Mouse (Mus musculus): ENCODE measurements around the gene Acer3. TPM values are rescaled to one million over a fixed set of nuclear protein-coding genes. Genes with fewer than 3 reads are reported as not detected.
"Not testable (repeated sequence)": the region's sequence is repeated elsewhere in the genome, so short reads cannot be mapped to it uniquely, and the experiment has no call there.

Gene Acer3
- total RNA-seq, 2 experiments from 2014 or later = 20.3 to 24.2 TPM

DNA sequence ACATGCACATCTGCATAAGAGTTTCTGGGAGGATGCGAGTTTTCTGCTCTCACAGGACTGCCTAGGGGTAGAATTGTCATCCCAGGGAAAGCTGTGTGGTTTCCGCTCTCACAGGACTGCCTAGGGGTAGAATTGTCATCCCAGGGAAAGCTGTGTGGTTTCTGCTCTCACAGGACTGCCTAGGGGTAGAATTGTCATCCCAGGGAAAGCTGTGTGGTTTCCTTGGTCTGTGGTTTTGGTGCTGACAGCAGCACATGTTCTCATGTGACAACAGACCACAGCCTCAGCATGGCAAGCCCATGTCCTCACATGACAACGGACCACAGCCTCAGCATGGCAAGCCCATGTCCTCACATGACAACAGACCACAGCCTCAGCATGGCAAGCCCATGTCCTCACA, 133.7 kb downstream of the Acer3 start:
- not testable (repeated sequence) for DNase-seq (ENCODE audit: low spot score in 2 of 2)

DNA sequence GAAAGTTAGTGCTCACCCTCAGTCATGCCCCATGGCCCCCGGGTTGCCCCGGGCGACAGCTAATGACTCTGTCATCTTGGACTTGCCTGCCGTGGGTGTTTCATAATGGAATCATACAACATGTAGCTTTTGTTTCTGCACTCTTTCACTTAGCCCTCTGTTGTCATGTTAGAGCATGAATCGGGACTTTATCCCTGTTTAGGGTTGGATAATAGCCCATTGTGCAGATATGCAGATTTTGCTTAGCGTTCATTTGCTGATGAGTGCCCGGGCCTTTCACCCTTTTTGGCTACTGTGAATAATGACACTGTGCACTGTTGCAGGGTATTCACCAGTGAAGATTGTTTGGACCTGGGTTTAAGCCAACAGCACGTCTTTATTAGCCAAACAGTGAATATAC, 134.4 kb downstream of the Acer3 start:
- DNase-seq (ENCODE audit: low spot score in 2 of 2) = no peak

DNA sequence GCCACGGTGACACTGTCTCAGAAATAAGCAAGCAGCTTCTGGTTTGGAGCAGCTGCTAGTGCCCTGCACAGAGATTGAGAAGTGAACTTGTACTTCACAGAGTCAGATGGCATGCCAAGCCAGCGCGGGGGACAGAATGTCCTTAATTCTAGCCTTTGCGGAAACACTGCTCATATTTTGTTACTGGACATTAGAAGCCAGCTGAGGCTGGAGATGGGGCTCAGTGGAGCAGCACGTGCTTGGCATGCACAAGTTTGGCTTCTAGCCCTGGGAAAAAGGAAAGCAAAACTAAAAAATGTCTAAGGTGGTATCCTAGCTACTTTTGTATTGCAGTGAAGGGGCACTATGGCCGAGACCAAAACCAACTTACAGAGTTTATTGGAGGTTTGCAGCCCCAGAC, 135.7 kb downstream of the Acer3 start:
- no peak for DNase-seq (ENCODE audit: low spot score in 2 of 2)

DNA sequence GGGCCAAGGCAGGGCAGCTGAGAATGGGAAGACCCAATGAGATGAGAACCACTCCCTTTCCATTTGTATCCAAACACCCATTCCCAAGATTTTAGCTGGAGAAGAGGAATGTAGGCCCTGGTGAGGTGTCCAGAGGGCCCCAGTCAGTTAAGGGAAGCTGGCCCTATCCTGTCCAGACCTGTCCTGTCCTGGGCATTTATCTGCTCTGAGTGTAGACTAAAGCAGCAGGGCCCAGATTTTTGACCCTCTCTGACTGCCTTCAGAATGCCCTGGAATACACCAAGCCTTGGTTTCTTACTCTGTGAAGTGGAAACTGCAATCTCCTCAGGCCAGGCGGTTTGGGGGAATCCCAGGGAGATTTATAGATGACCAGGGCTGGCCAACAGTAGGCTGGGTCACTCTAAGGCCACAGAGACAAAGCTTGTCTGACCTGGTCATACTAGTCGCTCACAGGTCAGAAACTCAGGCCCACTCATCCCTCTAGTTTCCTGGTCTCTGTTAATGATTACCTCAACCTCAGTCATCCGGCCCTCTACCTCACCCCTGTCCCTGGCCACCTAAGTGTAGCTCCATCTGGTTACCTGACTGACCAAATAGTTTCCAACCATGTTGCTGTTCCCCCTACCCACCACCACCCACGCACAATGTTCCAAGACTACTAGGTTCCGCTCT, 142.3 kb downstream of the Acer3 start:
- no peak for DNase-seq (ENCODE audit: low spot score in 2 of 2)

DNA sequence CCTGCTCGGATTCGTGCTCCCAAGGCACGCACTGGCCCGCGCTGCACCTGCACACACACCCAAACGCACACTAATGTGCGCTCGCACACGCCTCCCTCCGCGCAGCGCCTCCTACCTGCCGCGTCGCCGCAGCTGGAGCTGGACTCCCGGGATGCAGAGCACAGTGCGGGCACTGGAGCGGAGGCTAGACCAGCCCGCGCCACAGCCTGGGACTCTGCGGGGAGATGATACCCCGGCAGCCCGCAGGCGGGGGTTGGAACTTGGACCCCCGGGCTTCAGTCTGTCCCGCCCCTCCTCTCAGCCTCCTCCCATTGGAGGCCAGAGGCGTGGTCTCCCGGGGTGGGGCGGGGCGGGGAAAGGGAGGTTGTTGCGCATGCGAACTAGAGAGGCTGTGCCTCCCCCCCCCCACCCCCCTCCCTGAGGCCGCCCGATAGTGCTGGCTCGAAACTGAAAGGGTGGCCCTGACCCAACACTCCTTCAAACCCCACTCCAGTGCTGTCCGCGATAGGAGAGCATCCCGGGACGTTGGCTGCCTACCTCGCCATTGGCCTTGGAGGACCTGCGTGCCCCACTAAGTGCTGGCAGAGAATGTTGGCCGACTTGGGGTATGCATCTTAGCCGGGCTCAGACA, 143.0 kb downstream of the Acer3 start, which contains the start of gene Capn5:
Capn5 (minus strand) TSS at position 346 of the 631 bp plus-strand sequence.
- peak in 1 of 2 experiments; percentile 56 for DNase-seq (ENCODE audit: low spot score in 2 of 2)

DNA sequence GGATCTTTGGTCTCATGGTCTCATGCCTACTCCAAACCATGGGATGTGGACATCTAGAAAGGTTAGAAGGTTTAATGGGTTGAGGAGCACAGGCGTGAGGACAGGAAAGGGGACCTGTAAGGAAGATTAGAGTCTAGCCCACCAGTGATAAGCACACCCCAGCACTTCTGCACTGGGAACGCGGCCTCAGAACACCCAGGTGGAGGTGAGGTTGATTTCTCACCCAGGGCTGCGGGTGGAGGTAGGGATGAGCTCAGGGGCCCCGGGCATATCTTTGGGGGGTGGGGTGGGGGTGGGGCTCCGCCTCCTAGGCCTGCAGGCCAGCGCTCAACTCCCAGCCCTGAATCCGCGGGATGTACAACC, 143.5 kb downstream of the Acer3 start:
- no peak for DNase-seq (ENCODE audit: low spot score in 2 of 2)

DNA sequence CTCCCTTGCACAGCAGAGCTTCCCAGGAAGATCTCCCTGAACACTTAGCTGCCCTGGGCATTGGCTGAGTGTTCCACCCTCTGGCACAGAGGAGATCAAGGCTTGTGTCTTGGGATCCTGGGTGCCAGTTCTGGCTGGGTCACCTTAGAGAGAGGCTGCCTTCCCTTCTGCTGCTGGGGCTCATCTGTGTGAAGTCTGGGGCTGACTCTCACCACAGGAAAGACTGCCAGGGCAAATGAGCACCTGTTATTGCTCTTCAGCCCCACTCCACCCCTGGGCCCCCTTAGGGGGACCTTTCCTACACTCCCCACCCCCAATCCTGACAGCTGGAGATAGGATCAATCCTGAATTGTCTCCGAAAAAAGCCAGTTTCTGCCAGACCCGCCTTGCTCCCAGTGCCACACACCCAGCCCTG, 143.9 kb downstream of the Acer3 start:
- DNase-seq (ENCODE audit: low spot score in 2 of 2) = no peak

DNA sequence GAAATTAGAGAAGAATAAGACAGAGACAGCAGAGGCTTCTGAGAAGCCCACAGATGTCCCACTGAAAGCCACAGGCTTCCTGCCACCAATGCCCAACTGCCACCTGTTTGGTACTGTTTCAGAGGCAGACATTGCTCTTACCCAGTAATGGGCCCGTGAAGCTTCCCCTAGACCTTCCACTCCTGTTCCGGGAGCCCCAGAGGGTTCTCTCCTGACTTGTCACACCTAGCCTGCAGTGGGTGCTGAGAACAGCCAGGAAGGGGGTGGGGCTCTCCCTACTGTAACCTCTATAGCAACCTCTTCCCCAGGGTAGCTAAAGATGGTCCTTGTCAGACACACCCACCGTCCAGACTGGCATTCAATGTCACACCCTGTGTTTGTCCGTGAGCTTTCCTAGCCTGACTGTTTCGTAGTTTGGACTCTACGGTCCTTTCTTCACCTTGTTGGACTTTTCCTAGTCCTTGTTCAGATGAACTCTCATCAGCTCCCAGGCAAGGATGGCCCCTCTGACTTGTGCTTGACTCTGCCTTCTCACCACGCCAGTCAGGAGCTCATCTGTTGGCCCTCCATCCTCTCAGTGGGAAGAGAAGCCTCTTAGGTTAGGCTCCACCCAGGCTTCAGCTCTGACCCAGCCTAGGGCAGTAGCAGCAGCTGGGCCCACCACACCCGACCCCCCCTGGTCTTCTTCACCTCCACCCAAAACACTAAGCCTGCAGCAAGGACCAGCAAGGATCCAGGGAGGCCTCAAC, 144.5 kb downstream of the Acer3 start:
- DNase-seq (ENCODE audit: low spot score in 2 of 2) = no peak

DNA sequence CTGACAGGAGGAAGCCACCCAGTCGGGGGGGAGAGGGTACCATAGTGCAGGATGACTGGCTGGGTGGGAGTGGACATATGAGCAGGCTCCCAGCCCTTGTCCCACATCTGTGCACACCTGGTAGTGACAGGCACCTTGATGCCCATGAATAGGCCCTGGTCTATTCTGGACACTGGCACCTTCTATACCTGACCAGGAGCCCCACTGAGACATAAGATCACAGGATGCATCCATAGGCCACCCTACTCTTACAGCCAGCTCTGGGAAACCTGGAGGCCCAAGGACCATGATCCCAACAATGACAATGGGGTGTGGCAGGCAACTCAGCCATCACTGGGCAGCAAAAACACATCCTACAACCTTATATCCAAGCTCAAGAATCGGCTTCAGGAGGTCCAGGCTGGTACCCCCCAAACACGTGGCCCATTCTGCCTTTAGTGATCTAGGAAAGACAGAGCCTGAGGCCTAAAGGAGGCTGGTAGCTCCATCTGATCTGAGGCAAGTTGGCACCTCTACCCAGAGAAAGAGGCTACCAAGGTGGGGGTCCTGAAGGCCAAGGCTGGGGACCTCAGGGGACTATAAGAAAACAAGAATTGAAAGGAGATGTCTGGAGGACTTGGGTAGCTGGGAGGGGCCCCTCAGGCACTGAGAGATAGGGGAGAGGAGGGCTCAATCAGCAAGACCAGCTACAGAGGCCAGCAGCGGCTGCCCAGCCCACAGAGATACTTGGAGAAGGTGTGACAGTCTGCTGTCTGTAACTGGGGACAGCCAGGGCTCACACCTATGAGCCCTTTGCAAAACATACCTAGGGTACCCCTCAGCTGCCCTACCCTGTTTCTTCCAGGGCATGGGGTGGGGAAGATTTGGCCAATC, 145.9 kb downstream of the Acer3 start:
- DNase-seq (ENCODE audit: low spot score in 2 of 2) = no peak

DNA sequence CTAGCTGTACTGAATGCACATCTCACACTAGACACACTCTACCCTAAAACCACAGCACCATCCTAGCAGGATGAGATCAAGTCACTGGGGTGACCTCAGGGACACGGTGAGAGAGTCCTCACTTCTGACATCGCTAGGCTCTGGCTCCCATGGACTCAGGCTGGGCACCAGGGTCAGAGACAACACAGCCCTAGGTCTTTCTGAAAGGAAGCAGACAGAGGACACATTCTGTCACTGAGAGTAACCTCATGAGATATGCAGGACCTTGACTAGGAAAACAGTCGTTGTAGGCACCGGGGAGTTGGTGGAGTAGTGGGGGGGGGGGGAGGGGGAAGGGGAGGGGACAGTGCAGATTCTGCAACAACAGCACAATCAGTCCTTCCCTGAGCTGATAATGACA, 147.6 kb downstream of the Acer3 start:
- no peak for DNase-seq (ENCODE audit: low spot score in 2 of 2)

DNA sequence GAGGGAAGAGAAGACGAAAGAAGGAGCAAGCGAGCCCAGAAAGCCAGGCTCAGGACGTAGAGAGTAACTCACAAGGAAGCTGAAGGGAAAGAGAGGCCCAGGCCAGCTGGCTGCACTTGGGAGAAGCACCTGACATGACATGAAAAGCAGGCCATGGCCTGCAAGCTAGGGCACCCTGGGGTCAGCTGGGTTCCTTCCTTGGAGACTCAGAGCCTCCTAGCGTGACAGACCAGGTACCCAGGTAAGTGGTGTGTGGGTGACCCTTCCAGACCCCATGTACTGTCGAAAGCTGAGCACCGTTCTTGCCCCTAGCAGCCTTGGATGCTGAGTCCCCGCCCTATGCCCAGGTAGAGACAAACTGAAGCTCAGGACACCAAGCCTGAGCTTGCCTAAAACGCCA, 148.3 kb downstream of the Acer3 start:
- no peak for DNase-seq (ENCODE audit: low spot score in 2 of 2)

DNA sequence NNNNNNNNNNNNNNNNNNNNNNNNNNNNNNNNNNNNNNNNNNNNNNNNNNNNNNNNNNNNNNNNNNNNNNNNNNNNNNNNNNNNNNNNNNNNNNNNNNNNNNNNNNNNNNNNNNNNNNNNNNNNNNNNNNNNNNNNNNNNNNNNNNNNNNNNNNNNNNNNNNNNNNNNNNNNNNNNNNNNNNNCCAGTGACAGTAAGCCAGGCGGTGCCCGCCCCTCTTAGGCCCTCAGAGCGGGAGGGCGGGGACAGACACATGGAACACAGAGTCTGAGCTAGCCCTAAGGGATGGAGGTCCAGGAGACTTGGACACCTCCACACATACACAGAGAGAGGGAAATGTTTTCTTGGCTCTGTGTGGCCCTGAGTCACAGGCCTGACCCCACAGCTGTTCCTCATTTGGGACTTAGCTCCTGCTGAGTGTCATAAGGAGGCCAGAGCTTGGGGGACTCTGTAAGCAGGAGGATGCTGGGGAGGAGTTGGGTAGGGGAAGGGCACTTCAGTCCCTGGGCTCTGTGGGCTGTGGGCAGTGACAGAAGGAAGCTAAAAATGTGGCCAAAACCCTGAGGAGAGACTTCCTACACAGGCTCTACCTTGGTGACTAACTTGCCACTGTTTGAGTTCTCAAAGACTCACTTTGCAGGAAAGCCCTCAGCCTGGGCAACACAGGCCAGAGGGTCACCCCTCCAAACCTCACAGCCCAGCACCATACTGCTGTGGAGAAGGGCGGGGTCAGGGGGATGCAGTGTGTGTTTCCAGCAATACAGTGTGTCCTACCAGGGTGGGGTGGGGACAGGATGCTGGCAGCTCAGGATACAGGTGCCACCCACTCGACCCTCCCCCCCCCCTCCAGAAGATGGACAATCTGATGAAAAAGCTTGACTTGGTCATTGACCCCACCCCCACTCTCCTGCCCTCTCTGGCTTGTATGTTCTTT, 149.6 kb downstream of the Acer3 start:
- no peak for DNase-seq (ENCODE audit: low spot score in 2 of 2)

DNA sequence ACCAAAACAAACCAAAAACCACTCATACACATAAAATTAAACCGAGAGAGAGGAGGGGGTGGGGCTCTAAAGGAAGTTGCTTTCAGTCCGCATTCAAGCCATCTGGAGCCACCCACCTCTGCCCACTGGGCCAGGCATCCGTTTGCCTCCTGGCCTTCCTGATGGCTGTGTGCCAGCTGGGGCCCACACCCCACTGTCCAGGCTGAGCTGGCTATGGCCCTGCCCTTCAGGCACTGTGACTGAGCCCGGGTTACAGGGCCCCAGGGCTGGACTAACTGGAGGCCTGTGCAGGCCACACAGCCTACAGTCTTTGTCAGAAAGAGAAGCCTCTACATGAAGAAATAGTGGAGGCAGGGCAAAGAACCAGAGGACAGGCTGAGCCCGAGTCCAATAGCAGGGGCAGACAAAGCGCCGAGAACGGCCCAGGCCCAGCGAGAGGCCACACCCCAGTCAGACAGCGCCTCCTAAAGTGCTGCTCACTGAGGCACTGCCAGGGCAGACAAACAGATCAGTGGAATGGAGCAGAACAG, 155.9 kb downstream of the Acer3 start:
- DNase-seq (ENCODE audit: low spot score in 2 of 2) = no peak

DNA sequence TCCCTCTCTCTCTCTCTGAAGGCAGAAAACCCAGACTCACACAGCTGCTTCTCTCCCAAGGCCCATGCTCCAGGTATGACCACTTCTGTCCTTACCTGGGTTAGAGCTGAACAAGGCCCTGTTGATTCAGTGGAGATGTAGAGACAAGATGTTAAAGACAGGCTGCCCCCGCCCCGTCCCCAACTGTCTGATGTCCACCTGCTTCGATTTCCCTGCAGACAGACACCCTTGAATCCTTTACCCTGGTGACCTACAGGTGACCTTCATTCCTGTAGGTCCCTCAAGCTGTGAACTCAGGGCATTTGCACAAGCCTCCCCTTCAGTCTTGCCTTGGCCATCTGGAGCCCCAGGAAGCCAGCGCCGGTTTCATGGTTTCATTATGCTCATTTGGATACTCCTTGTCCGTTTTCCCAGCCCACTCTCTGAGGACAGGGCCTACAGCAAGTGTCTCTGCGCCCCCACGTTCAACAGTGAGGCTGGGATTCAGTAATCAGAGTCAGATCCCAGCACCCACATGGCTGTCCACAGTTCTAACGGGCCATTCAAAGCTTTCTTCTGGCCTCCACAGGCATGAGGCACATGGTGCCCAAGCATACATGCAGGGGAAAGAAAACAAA, 156.5 kb downstream of the Acer3 start:
- DNase-seq (ENCODE audit: low spot score in 2 of 2) = no peak

DNA sequence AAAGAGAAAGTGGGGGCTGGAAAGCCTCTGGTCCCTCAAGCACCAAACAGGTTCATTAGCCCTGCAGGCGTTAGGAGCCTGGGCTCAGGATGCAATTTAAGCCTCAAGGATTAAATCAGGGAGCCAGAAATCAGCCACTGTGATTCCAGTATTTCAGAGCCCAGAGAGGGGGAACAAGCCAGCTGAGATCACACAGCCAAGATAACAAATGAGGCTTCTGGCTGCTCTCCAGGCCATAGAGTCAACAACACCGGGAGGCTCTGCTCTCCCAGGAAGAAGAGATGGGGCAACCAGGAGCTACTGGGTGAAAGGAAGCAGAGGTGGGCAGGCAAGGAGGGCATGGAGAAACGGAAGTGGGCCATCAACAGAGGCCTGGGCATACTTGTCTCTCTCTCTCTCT, 157.3 kb downstream of the Acer3 start:
- no peak for DNase-seq (ENCODE audit: low spot score in 2 of 2)

DNA sequence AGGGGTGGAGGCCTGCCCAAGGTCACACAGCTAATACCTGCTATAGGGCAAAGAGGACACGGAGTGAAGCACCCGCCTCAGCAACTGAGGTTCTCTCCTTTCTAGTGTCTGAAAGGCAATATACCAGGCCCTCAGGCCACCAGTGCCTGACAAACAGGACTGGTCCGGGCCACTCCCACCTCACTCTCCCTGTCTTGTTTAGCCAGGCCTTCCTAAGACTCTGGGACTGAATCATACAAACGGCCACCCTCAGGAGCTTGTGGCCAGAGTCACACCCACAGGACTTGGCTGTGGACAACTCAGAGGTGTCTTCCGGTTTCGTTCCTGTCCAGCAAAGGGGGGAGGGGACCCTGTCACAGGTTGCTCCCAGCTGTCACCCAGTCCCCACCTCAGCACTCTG, 158.8 kb downstream of the Acer3 start:
- no peak for DNase-seq (ENCODE audit: low spot score in 2 of 2)

DNA sequence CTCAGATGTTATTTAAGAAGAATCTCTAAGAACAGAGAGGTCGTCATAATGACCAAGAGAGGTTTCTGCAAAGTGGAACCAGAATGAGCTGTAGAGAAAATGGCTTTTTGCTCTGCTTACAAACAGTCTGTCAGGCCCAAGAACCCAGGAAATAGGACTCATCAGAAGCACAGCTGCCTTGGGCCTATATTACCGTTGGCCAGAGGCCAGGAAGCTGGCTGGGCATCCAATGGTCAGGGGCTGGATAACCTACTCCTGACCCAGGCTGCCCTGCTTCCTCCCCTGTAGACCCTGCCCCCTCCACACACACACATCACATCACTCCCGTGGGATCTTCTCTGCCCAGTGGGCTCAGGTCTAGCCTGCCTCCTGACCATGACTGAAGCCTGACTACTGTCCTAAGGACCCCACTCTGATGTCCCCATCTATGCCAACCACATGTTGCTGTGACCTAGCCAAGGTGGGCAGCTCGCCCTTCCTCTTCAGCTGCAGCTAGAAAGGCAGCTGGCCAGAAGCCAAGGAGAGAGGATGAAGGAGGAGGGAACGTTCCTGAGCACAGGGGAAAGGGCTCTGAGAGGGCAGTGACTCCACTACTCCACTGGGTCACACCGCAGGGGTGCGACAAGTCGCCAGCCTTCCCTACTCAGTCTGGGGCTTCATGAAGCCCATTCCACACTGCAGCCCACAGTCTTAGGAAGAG, 160.8 kb downstream of the Acer3 start:
- no peak for DNase-seq (ENCODE audit: low spot score in 2 of 2)

DNA sequence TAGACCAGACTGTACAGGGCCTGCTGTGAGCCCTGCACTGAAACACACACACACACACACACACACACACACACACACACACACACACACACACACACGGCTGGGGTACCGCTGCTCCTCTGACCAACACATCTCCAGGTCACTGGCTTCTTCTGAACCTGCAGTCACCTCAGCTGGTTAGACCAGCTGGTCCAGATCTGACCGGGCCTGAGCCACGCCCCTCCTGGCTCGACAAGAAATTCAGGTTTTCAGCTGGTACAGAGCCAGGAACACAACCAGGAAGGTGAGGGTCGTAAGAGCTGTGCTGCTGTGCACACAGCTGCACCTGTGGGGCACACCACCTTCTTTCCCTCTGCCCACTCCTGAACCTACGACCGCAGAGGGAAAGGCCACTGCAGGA, 162.5 kb downstream of the Acer3 start:
- DNase-seq (ENCODE audit: low spot score in 2 of 2) = no peak
